Mouse (Mus musculus) liver, embryonic 14 days (tissue): ENCODE data around the gene Tyrp1. TPM values are rescaled to one million over a fixed set of nuclear protein-coding genes. Genes with fewer than 3 reads are reported as not detected.

Experiments used
- polyA plus RNA-seq: library from polyadenylated mRNA; depleted of rRNA; stranded (reverse); fragments of >200 nt; gene quantifications from 2 replicates; pipeline ENCODE4 v1.2.3, GENCODE M21; 2012; rRNA removed

Tyrp1 gene
- polyA plus RNA-seq = not detected in 2 replicates

DNA sequence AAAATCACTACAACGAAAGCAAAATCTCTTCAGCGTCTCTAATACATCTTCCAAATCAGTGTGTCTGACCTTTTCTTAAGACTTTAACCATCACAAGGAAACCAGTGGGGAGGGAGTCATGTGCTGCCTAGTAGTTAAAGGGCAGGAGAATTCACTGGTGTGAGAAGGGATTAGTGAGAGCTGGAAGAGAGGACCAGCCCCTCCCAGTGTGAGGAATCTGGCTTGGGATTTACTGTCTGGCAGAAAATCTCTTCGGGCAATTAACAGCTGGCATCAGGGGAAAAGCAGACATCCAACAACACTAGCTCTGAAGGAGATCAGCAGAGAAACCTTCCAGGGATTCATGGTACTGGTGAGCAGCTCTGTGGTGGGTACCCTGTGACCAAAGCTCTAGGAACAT is at the start of gene Tyrp1:
TSS of gene Tyrp1 (plus strand) at position 74 of the 400 bp plus-strand sequence.

Other genes starting within 250 kb of the Tyrp1 start
- gene Lurap1l, start 76.5 kb downstream of the Tyrp1 start, polyA plus RNA-seq = 1.4 and 1.8 TPM in 2 replicates